Mouse (Mus musculus) myocyte (in vitro differentiated cells): ENCODE results near the gene Wdr25. TPM values are rescaled to one million over a fixed set of nuclear protein-coding genes. Genes with fewer than 3 reads are reported as not detected.

Source experiments
- H3K27me3 ChIP-seq: one replicate; pipeline ENCODE4 v1.6.1; 2011; ENCODE audit not compliant: control insufficient read depth, insufficient read depth, insufficient read length
- H3K36me3 ChIP-seq: one replicate; pipeline ENCODE4 v1.6.1; 2011; ENCODE audit not compliant: control insufficient read depth, insufficient read depth
- H3K4me2 ChIP-seq: one replicate; pipeline ENCODE4 v1.6.1; 2011; ENCODE audit warnings: low read depth, control low read depth
- H3K4me3 ChIP-seq: one replicate; pipeline ENCODE4 v1.5.1; 2011; ENCODE audit warnings: mild to moderate bottlenecking, control low read depth, moderate library complexity
- H3K79me2 ChIP-seq: one replicate; pipeline ENCODE4 v1.6.1; 2011; ENCODE audit not compliant: control insufficient read depth, insufficient read depth
- H3ac ChIP-seq: one replicate; pipeline ENCODE4 v1.6.1; 2011; ENCODE audit not compliant: control insufficient read depth, insufficient read length
- CEBPB ChIP-seq: IDR thresholded peaks from 2 replicates; pipeline ENCODE4 v1.6.1; 2011; ENCODE audit warnings: mild to moderate bottlenecking, moderate library complexity; ENCODE audit not compliant: poor library complexity, insufficient read depth, severe bottlenecking
- E2F4 ChIP-seq: IDR thresholded peaks from one replicate; pipeline ENCODE4 v1.6.1; 2011; ENCODE audit warnings: mild to moderate bottlenecking, control low read depth, moderate library complexity; ENCODE audit not compliant: insufficient read depth
- MAX ChIP-seq: IDR thresholded peaks from one replicate; pipeline ENCODE4 v1.6.1; 2011; ENCODE audit warnings: low read depth, mild to moderate bottlenecking, control low read depth
- MYOD1 ChIP-seq, 3 experiments: IDR thresholded peaks; one replicate each; pipeline ENCODE4 v1.6.1; 2011; ENCODE audit warnings: control low read depth in 2 of 3, low read depth in 2 of 3, mild to moderate bottlenecking in 2 of 3, moderate library complexity in 1 of 3; ENCODE audit not compliant: insufficient read length in 2 of 3, control insufficient read depth in 1 of 3
- MYOG ChIP-seq, 3 experiments: IDR thresholded peaks; one replicate each; pipeline ENCODE4 v1.6.1; 2011; ENCODE audit warnings: control low read depth in 2 of 3, low read depth in 2 of 3, mild to moderate bottlenecking in 2 of 3; ENCODE audit not compliant: insufficient read length in 2 of 3, control insufficient read depth in 1 of 3, insufficient read depth in 1 of 3
- POLR2A ChIP-seq: IDR thresholded peaks from one replicate; pipeline ENCODE4 v1.6.1; 2011; ENCODE audit warnings: low read depth, mild to moderate bottlenecking, control low read depth, moderate library complexity; ENCODE audit not compliant: insufficient read length
- POLR2AphosphoS2 ChIP-seq: IDR thresholded peaks from one replicate; pipeline ENCODE4 v1.6.1; 2011; ENCODE audit warnings: low read depth, control low read depth; ENCODE audit not compliant: insufficient read length
- REST ChIP-seq: IDR thresholded peaks from one replicate; pipeline ENCODE4 v1.6.1; 2011; ENCODE audit warnings: mild to moderate bottlenecking, control low read depth, moderate library complexity; ENCODE audit not compliant: insufficient read depth, insufficient read length
- SRF ChIP-seq: IDR thresholded peaks from one replicate; pipeline ENCODE4 v1.6.1; 2011; ENCODE audit warnings: low read depth; ENCODE audit not compliant: control insufficient read depth, insufficient read length
- TCF12 ChIP-seq: IDR thresholded peaks from one replicate; pipeline ENCODE4 v1.6.1; 2011; ENCODE audit warnings: mild to moderate bottlenecking, control low read depth; ENCODE audit not compliant: poor library complexity, insufficient read depth, severe bottlenecking
- TCF3 ChIP-seq: IDR thresholded peaks from one replicate; pipeline ENCODE4 v1.6.1; 2011; ENCODE audit warnings: low read depth, control low read depth; ENCODE audit not compliant: insufficient read length
- USF1 ChIP-seq: IDR thresholded peaks from one replicate; pipeline ENCODE4 v1.6.1; 2011; ENCODE audit warnings: low read depth, mild to moderate bottlenecking, control low read depth, moderate library complexity
- polyA plus RNA-seq: library from polyadenylated mRNA; unstranded; fragments of >200 nt; fragmentation: generic; extraction: Trizol; gene quantifications from one replicate; pipeline ENCODE4 v1.2.1, GENCODE M21; 2012; ENCODE audit warnings: missing spikeins

The Wdr25 gene
- polyA plus RNA-seq, 1 experiment, result 14.0 TPM

DNA sequence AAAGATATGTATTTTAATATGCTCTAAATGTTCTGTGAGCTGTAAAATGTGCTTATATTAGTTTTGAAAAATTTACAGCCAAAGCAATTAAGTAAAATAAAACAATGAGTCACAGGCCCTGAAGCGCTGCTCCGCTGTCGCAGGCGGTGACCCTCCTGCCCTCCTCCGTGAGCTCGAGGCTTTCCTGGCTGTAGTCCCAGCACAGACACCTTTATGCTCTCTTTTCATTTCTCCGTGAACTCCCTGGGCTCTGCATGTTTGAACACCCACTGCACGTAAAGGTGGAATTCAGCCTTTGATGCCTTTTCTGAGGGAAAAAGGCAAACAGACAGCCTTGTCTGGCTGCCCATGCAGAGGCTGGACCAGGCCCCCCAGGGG, 10.8 kb downstream of the Wdr25 start:
- Histone ChIP-seq H3K79me2 (no peaks in the 10 kb centered on the region), H3K4me2 (no peak overlapping the region), H3K36me3 (no peaks in the 10 kb centered on the region), H3K4me3 (no peak overlapping the region), H3K27me3 (no peaks in the 10 kb centered on the region), H3ac (no peak overlapping the region)
- TF ChIP-seq MYOD1 (IDR thresholded peaks at IDR 0.05; ENCODE audit: control insufficient read depth in 1 of 3, insufficient read length in 2 of 3, low read depth in 2 of 3), result no peak
- no peak for TF ChIP-seq E2F4
- TF ChIP-seq POLR2A, result no peak

DNA sequence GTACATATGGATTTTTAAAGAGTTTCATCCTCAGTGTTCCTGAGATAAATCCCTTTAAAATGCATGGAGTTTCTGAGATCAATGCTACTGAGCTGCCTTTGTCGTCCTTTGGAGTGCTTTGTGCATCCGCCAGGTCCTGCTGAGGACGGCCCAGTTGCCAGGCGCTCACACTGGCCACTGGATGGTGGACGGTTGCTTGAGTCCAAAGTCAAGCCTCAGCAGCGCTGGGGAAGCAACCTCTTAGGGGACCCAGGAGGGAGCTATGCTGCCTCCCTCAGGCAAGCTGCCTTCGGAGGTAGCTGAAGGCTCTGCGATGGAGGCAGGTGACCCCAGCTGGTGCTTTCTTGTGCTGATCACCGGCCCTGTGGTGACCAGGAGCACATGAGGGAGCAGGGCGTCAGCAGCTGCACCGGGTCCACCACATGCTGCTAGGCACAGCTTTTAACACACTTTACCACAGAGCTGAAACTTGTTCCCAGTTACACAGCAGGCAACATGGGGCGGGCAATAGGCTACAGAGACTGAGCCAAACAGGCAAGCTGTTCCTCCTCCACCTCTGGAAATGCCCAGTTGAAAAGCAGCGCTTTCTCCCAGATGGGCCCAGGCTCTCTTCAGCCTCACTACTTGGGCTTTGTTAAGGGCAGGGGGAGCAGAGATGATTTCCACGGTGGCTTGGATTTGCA, 12.3 kb downstream of the Wdr25 start:
- no peaks in the 10 kb centered on the region for H3K36me3 ChIP-seq
- no peaks in the 10 kb centered on the region for H3K27me3 ChIP-seq
- no peaks in the 10 kb centered on the region for H3K79me2 ChIP-seq

DNA sequence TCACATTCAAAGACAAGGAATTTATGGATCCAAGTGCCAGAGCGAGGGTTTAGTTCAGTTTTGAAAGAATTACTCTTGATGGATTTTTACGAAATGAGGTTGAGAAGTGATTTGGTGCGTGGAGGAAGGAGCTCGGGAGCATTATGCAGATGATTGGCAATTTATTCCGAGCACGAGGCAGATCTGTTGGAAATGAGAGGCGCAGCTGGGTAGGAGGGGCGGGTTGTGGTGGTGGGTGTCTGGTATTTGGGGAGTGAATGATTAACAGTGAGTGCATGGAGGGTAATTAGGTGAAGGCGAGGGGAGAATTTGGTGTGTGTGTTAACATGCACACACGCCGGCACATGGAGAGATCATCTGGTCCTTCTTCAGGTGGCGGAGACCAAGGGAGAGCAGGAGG, 13.0 kb downstream of the Wdr25 start:
- no peaks in the 10 kb centered on the region for H3K79me2 ChIP-seq
- no peak overlapping the region for H3K4me3 ChIP-seq
- no peak overlapping the region for H3K4me2 ChIP-seq
- no peaks in the 10 kb centered on the region for H3K27me3 ChIP-seq
- no peak overlapping the region for H3ac ChIP-seq
- TF ChIP-seq POLR2AphosphoS2, result no peak
- no peak for TF ChIP-seq TCF12
- no peak for TF ChIP-seq REST
- TF ChIP-seq POLR2A, result no peak
- no peak for TF ChIP-seq MYOD1 (IDR thresholded peaks at IDR 0.05; ENCODE audit: control insufficient read depth in 1 of 3, insufficient read length in 2 of 3, low read depth in 2 of 3)
- TF ChIP-seq E2F4, result no peak
- TF ChIP-seq TCF3, result no peak
- TF ChIP-seq SRF, result no peak
- no peak for TF ChIP-seq MYOG (IDR thresholded peaks at IDR 0.05; ENCODE audit: control insufficient read depth in 1 of 3, insufficient read depth in 1 of 3, insufficient read length in 2 of 3, low read depth in 2 of 3)
- no peak for TF ChIP-seq MAX
- no peak for TF ChIP-seq CEBPB
- no peak for TF ChIP-seq USF1
- no peaks in the 10 kb centered on the region for H3K36me3 ChIP-seq

More for the DNA sequence above, 12.3 kb downstream of the Wdr25 start:
- H3K4me2 ChIP-seq, result no peak overlapping the region
- no peak overlapping the region for H3K4me3 ChIP-seq
- TF ChIP-seq MYOG (IDR thresholded peaks at IDR 0.05; ENCODE audit: control insufficient read depth in 1 of 3, insufficient read depth in 1 of 3, insufficient read length in 2 of 3, low read depth in 2 of 3) (peak in 1 of 3 experiments; percentile 33), CEBPB (no peak), MYOD1 (IDR thresholded peaks at IDR 0.05; ENCODE audit: control insufficient read depth in 1 of 3, insufficient read length in 2 of 3, low read depth in 2 of 3) (peak in 1 of 3 experiments; percentile 8)
- no peak overlapping the region for H3ac ChIP-seq

DNA sequence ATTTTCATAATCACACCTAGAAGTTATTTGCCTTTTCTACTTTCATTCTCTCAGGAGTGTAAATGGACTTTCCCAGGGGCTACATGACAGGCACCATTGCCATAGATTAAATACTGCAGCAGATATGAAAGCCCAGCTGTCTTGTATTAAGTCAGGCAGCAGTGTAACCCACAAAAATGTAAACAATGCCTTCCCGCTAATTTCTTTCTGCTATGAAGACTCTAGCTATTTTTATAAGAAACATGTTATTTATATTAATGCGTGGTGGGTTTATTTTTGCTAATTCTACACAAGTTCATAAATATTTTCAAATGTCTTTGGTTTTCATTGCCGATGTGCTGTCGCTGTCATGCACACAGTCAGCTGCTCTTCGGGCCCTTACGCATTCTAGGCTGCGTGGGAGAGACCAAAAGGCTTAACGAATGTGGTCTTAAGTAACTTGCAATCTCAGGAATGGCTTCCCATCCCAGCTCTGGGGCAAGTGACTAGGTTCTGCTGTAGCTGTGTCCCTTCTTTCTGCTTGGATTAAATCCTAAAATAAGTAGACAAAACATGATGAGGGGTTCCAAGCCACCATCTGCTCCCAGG, 16.5 kb downstream of the Wdr25 start:
- Histone ChIP-seq H3K27me3 (no peaks in the 10 kb centered on the region), H3K36me3 (no peaks in the 10 kb centered on the region), H3ac (no peak overlapping the region), H3K79me2 (no peaks in the 10 kb centered on the region), H3K4me3 (no peak overlapping the region), H3K4me2 (no peak overlapping the region)
- no peak for TF ChIP-seq TCF12
- no peak for TF ChIP-seq TCF3
- no peak for TF ChIP-seq MAX
- TF ChIP-seq REST, result no peak
- no peak for TF ChIP-seq MYOG (IDR thresholded peaks at IDR 0.05; ENCODE audit: control insufficient read depth in 1 of 3, insufficient read depth in 1 of 3, insufficient read length in 2 of 3, low read depth in 2 of 3)
- no peak for TF ChIP-seq CEBPB
- no peak for TF ChIP-seq MYOD1 (IDR thresholded peaks at IDR 0.05; ENCODE audit: control insufficient read depth in 1 of 3, insufficient read length in 2 of 3, low read depth in 2 of 3)
- no peak for TF ChIP-seq POLR2A
- TF ChIP-seq E2F4, result no peak
- no peak for TF ChIP-seq SRF
- TF ChIP-seq USF1, result no peak
- no peak for TF ChIP-seq POLR2AphosphoS2

DNA sequence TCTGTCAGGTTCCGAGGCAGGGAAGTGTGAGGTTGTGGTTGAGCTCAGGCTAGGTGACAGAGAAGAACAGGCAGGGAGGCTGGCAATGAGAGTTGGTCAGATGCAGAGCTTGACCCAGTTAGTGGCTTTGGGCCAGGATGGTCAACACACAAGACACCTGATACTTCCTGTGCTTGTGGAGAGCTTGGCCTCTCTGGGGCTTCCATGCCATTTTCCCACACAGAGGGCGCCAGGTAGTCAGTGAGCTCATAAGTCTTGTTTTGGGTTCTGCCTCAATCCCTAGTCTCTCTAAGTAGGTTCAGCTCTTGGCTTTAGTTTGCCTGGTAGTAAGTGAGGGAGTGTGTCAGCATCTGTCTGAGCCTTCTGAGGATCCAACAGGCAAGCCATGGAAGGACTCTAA, 19.0 kb downstream of the Wdr25 start:
- H3ac ChIP-seq, result no peak overlapping the region
- TF ChIP-seq MYOG (IDR thresholded peaks at IDR 0.05; ENCODE audit: control insufficient read depth in 1 of 3, insufficient read depth in 1 of 3, insufficient read length in 2 of 3, low read depth in 2 of 3) (no peak), REST (no peak), E2F4 (no peak), CEBPB (no peak), TCF12 (no peak)
- H3K36me3 ChIP-seq, result no peaks in the 10 kb centered on the region
- no peak overlapping the region for H3K4me2 ChIP-seq
- no peak overlapping the region for H3K4me3 ChIP-seq
- no peaks in the 10 kb centered on the region for H3K27me3 ChIP-seq
- H3K79me2 ChIP-seq, result no peaks in the 10 kb centered on the region
